Mouse (Mus musculus) CD4-positive helper T cell, adult 2 months (primary cell): ENCODE measurements around the gene Gm266.

Source experiments
- DNase-seq: peaks from one replicate; pipeline ENCODE4 v3.0.0-alpha.2; 2012; ENCODE audit warnings: low read depth, missing footprints, low spot score

The Gm266 gene

DNA sequence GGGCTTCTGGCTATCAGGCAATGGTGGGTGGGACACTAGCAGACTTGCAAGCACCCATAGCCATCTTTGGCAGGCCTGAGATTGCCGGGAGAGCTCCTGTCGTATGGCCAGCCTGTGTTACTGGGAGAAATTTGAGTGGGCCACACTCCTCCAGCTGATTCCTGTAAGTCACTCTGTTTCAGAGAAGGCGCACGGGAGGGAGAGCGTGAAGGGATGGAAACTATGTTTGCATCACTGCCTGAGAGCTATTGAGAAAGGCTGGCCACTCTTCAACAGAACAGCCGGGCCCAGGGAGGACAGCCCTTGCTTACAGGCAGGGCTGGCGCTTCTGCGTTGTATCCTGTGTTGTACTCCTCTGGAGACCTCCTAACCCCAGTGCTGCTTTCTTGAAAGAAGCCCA lies 49.0 kb downstream of the Gm266 start:
- no peak for DNase-seq

DNA sequence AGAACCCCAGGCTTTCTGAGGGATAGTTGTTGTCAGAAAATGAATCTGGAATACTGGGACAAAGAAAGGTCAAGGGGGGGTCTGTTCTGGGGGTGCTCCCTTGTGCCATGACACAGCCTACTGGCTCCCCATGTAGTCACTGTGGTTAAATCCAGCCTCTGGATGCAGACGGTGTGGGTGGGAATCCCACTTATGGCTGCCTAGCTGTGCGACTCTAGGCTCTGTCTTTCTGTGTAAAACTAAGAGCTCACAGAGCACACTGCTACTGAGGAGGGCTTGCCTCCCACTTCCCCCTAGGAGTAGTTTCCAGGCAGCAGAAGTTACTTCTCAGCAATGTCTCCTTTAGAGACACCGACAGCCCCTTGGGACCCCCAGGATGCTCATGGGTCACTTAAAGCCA lies 49.5 kb downstream of the Gm266 start:
- DNase-seq = no peak

DNA sequence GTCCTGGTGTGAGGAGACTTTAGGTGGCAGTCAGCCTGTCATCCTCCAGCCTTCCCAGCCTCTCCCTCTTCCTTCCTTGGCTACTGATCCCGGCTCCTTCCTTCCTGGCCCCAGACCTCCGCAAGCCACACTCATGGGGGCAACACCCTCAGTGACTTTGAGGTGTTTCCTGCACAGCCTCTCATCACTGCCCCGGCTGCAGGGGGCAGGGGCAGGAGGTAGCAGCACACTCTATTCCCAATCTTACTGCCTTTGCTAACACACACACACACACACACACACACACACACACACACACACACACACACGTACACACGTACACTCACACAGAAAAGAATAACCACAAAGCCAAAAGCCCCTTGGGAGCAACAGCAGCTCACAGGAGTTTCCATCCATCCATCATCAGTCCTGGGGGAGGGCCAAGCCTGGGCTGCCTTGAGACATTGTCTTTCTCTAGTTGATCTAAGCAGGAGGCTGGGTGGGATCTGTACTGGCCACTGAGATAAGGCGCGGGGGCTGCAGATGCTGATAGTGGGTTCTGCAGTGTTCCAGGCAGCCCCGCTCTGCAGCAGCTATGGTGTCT lies 50.8 kb downstream of the Gm266 start:
- no peak for DNase-seq
